Mouse (Mus musculus) bone marrow macrophage, adult 2 months (primary cell): ENCODE data around the gene Myo1a. TPM values are rescaled to one million over a fixed set of nuclear protein-coding genes. Genes with fewer than 3 reads are reported as not detected.

Source experiments
- H3K27ac ChIP-seq: 2 replicates; pipeline ENCODE4 v1.5.1; 2012; ENCODE audit warnings: low read depth, low read length; ENCODE audit not compliant: insufficient read depth
- H3K4me1 ChIP-seq: 2 replicates; pipeline ENCODE4 v1.6.1; 2012; ENCODE audit warnings: low read length; ENCODE audit not compliant: control insufficient read depth, insufficient read depth
- H3K4me3 ChIP-seq: 2 replicates; pipeline ENCODE4 v1.5.1; 2012; ENCODE audit warnings: mild to moderate bottlenecking, low read length, moderate library complexity; ENCODE audit not compliant: insufficient read depth
- CTCF ChIP-seq: IDR thresholded peaks from 2 replicates; pipeline ENCODE4 v1.5.1; 2012; ENCODE audit warnings: low read depth, mild to moderate bottlenecking, low read length, moderate library complexity
- POLR2A ChIP-seq: IDR thresholded peaks from 2 replicates; pipeline ENCODE4 v1.6.1; 2012; ENCODE audit warnings: mild to moderate bottlenecking, low read depth, low read length, borderline replicate concordance
- polyA plus RNA-seq: library from polyadenylated mRNA; stranded (reverse); fragments of >200 nt; gene quantifications from 2 replicates; pipeline ENCODE4 v1.2.4, GENCODE M21; 2012; ENCODE audit not compliant: missing spikeins, insufficient read depth, insufficient read length

The Myo1a gene
- polyA plus RNA-seq, 1 experiment: not detected

- TF ChIP-seq CTCF (no peak), POLR2A (no peak)
These were observed 9.2 kb upstream of the Myo1a start for GRCm38 (mm10) chr10:127695775-127696174.

GRCm38 (mm10) chr10:127698966-127699365 is 6.0 kb upstream of the Myo1a start:
- H3K4me3 ChIP-seq: no peak overlapping the region
- H3K4me1 ChIP-seq: no peaks in the 10 kb centered on the region
- no peak for TF ChIP-seq CTCF
- no peak for TF ChIP-seq POLR2A
- no peak overlapping the region for H3K27ac ChIP-seq

More at GRCm38 (mm10) chr10:127695775-127696174, 9.2 kb upstream of the Myo1a start:
- no peak overlapping the region for H3K4me3 ChIP-seq
- no peak overlapping the region for H3K27ac ChIP-seq
- no peaks in the 10 kb centered on the region for H3K4me1 ChIP-seq

GRCm38 (mm10) chr10:127703299-127703698 is 1.7 kb upstream of the Myo1a start:
- no peaks in the 10 kb centered on the region for H3K4me1 ChIP-seq
- H3K27ac ChIP-seq: no peak overlapping the region
- TF ChIP-seq CTCF (no peak), POLR2A (no peak)
- H3K4me3 ChIP-seq: no peak overlapping the region

- H3K4me3 ChIP-seq: no peak overlapping the region
- no peak overlapping the region for H3K27ac ChIP-seq
- TF ChIP-seq CTCF (no peak), POLR2A (no peak)
- H3K4me1 ChIP-seq: no peaks in the 10 kb centered on the region
These were observed 677 bp upstream of the Myo1a start for GRCm38 (mm10) chr10:127704293-127704692.

GRCm38 (mm10) chr10:127705783-127706182 is 813 bp downstream of the Myo1a start:
- no peaks in the 10 kb centered on the region for H3K4me1 ChIP-seq
- H3K27ac ChIP-seq: no peak overlapping the region
- no peak overlapping the region for H3K4me3 ChIP-seq
- TF ChIP-seq POLR2A (no peak), CTCF (no peak)

- TF ChIP-seq POLR2A: no peak
- TF ChIP-seq CTCF: no peak
- no peaks in the 10 kb centered on the region for H3K4me1 ChIP-seq
- H3K4me3 ChIP-seq: no peak overlapping the region
- no peak overlapping the region for H3K27ac ChIP-seq
These were observed 2.8 kb downstream of the Myo1a start for GRCm38 (mm10) chr10:127707721-127708120.

GRCm38 (mm10) chr10:127708850-127709370 is 3.9 kb downstream of the Myo1a start:
- TF ChIP-seq CTCF (no peak), POLR2A (no peak)
- Histone ChIP-seq H3K27ac (no peak overlapping the region), H3K4me3 (no peak overlapping the region), H3K4me1 (no peaks in the 10 kb centered on the region)

GRCm38 (mm10) chr10:127710331-127710730 is 5.4 kb downstream of the Myo1a start:
- no peaks in the 10 kb centered on the region for H3K4me1 ChIP-seq
- no peak overlapping the region for H3K4me3 ChIP-seq
- H3K27ac ChIP-seq: no peak overlapping the region
- TF ChIP-seq POLR2A: no peak
- TF ChIP-seq CTCF: no peak

- TF ChIP-seq POLR2A: no peak
- no peak for TF ChIP-seq CTCF
- Histone ChIP-seq H3K27ac (no peak overlapping the region), H3K4me3 (no peak overlapping the region), H3K4me1 (no peaks in the 10 kb centered on the region)
These were observed 7.8 kb downstream of the Myo1a start for GRCm38 (mm10) chr10:127712736-127713135.

GRCm38 (mm10) chr10:127721671-127722418 is 16.9 kb downstream of the Myo1a start:
- no peak overlapping the region for H3K4me3 ChIP-seq
- no peak overlapping the region for H3K27ac ChIP-seq
- TF ChIP-seq CTCF: no peak

More at GRCm38 (mm10) chr10:127721671-127722418, 16.9 kb downstream of the Myo1a start:
- no peaks in the 10 kb centered on the region for H3K4me1 ChIP-seq
